Mouse (Mus musculus): ENCODE measurements around the gene Gm15517. TPM values are rescaled to one million over a fixed set of nuclear protein-coding genes. Genes with fewer than 3 reads are reported as not detected.
"Not testable (repeated sequence)": the region's sequence is repeated elsewhere in the genome, so short reads cannot be mapped to it uniquely, and the experiment has no call there.

The Gm15517 gene
- total RNA-seq (2021), result not detected

DNA sequence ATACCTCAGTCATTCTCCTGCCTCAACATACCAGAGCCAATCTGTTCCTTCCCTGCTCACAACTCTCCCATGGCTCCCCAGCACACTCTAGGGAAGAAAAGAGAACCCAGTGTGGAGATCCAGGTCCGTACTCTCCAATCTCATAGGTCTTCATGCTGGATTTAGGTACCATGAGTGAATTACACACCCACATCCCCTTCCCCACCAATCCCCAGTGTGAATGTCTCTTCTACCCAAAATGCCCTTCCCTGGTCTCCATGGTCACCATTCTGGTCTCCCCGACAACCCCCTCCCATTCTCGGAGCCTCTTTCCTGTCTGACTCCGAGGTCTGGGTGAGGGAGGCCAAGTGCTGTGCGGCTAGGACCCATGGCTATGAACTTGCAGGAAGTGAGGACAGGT, at the start of gene Gm15517:
Gene Gm15517 (plus strand): TSS at position 301 of the 400 bp plus-strand sequence.
- DNase-seq (ENCODE audit: extremely low spot score in 1 of 2, low spot score in 1 of 2), result no peak

DNA sequence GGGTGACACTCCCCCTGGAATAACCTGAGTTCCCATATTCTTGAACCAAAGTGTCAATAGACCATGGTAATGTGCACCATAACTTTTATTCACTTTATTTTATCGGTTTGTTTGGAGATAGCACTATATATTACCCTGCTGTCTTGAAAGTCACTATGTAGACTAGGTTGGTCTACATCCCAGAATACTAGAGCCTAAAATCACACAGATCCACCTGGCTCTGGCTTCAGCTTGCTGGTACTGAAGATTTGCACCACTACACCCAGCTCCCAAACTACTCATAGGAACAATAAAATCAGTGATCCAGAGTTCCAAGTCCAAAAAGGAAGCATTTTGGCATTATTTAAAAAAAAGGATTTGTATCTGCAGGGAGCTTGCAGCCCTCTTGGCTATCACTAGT, 45.6 kb upstream of the Gm15517 start, which contains the start of gene Klk1b5:
Gene Klk1b5 (plus strand): TSS at position 301 of the 400 bp plus-strand sequence.
- DNase-seq (ENCODE audit: extremely low spot score in 1 of 2, low spot score in 1 of 2), result no peak

DNA sequence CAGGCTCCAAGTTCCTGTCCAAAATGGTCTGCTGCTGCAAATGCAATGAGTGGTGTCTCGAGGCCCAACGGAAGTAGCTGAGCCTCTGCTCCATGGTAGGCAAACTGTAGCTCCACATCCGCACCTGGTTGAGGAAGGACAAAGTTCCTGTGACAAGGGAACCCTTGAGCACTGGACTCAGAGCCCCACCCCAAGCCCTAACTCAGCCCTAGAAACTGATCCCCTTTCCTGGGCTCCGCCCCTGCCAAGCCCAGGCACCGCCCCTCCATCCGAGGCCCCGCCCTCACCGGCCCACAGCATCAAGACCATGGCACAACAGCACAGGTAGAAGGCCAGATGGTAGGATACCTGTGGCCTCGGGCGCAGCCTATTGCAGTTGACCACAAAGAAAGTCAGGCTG, 39.6 kb upstream of the Gm15517 start:
- DNase-seq (ENCODE audit: extremely low spot score in 1 of 2, low spot score in 1 of 2), result not testable (repeated sequence)

DNA sequence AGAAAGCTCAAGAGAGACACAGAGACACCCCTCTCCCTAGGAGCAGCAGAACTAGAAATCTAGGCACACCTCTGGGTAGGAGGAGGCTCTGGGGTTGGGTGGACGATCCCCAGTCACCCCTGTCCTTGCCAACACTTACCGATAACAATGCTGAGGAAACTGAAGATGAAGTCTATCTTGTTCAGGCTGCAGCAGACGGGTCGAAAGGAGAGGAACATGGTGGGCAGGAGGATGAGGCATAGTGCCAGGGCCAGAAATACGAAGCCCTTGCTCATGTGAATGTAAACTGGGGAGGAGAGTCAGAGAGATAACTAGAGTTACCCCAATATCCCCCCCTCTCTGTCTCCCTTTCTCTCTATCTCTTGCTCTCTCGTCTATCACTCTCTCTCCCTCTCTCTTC, 38.9 kb upstream of the Gm15517 start:
- DNase-seq (ENCODE audit: extremely low spot score in 1 of 2, low spot score in 1 of 2), result not testable (repeated sequence)

DNA sequence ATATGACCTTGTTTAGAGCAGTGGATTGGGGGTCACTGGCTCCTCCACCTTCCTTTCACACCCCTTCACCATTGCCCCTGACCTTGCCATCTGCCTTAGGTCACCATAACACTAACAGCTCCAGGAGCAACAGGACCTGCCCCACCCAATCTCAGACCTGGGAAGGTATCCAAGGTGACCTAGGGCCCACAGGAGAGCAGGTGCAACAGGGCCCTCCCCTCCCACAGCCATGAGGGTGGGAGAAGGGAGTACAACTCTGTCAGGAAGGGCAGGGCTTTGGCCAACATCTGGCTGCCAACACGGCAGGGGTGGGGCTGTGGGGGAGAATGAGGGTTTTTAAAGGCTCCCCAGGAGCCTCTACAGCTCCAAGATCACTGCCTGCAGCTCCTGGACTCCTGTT, 36.2 kb upstream of the Gm15517 start, which contains the start of gene Klk1:
Gene Klk1 (plus strand): TSS at position 285 of the 400 bp plus-strand sequence.
- DNase-seq (ENCODE audit: extremely low spot score in 1 of 2, low spot score in 1 of 2), result no peak

DNA sequence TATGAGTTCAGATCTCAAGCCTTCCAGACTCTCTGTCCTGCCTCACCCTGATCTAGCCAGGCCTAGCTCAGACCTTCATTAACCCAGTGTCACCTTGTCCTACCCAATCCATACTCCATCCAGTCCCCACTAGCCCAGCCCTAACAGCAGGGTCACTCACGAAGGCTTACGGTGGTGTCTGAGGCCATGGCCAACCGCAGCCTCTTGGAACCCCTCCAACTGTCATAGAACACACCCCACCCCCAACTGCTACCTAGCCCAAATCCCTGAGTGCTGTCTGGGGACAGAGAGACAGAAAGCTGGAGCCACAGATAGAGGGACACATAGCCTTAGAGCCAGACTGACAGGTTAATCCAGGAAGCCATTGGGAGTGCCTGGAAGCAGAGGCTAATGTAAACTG, 25.3 kb upstream of the Gm15517 start, which contains the start of gene Gm36864:
Gene Gm36864 (plus strand): TSS at position 269 of the 400 bp plus-strand sequence.
- DNase-seq (ENCODE audit: extremely low spot score in 1 of 2, low spot score in 1 of 2), result no peak

DNA sequence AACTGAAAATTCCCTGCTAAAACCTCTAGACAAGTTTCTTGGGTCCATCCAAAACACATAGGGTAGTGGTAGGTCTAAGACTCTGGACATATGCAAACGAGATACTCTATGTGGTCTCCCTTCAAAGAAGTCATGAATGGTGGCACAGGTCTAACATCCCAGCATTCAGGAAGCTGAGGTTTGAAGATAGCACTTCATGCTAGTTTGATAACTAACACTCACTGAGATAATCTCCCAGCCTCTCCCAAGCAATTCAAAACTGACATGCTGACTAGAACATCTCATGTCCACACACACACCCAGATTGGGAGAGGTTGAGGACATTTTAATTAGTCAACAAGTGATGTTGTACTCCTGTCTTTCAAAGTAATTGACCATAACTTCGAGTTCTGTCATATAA, 21.3 kb upstream of the Gm15517 start:
- no peak for DNase-seq (ENCODE audit: extremely low spot score in 1 of 2, low spot score in 1 of 2)

DNA sequence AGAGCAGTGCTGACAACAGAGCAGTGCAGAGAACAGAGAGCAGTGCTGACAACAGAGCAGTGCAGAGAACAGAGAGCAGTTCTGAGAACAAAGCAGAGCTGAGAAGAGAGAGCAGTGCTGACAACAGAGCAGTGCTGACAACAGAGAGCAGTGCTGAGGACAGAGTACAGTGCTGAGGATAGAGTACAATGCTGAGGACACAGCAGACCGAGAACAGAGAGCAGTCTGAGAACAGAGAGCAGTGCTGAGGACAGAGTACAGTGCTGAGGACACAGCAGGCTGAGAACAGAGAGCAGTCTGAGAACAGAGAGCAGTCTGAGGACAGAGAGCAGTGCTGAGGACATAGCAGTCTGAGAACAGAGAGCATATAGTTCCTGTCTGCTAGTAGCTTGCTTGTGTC, 20.5 kb upstream of the Gm15517 start:
- no peak for DNase-seq (ENCODE audit: extremely low spot score in 1 of 2, low spot score in 1 of 2)

DNA sequence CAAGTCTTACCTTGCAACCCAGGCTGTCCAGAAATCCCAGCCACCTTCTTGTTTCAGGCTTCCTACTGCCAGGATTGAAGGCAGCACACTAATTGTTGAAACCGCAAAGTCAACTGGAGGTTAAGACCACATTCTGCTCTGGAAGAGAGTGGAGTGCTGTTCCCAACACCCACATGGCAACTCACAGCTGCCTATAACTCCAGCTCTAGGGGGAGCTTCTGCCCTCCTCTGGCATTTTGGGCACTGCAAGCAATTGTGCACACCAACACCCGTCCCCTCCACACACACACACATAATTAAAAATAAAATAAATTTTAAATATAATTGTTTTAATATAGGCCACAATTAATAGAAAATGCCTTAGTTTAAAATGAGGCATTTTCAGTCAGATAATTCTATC, 20.1 kb upstream of the Gm15517 start:
- DNase-seq (ENCODE audit: extremely low spot score in 1 of 2, low spot score in 1 of 2), result no peak

DNA sequence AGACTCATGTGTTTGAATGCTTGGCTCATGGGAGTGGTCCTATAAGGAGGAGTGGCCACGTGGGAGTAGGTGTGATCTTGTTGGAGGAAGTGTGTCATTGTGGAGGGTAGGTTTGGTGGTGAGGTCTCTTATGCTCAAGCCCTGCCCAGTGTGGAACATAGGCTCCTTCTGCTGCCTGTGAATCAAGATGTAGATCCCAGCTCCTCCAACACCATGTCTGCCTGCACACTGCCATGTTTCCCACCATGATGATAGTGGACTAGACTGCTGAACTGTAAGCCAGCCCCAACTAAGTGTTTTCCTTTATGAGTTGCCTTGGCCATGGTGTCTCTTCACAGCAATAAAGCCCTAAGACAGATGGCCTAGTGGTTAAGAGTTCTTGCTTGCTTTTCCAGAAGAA, 17.2 kb upstream of the Gm15517 start:
- DNase-seq (ENCODE audit: extremely low spot score in 1 of 2, low spot score in 1 of 2), result no peak

DNA sequence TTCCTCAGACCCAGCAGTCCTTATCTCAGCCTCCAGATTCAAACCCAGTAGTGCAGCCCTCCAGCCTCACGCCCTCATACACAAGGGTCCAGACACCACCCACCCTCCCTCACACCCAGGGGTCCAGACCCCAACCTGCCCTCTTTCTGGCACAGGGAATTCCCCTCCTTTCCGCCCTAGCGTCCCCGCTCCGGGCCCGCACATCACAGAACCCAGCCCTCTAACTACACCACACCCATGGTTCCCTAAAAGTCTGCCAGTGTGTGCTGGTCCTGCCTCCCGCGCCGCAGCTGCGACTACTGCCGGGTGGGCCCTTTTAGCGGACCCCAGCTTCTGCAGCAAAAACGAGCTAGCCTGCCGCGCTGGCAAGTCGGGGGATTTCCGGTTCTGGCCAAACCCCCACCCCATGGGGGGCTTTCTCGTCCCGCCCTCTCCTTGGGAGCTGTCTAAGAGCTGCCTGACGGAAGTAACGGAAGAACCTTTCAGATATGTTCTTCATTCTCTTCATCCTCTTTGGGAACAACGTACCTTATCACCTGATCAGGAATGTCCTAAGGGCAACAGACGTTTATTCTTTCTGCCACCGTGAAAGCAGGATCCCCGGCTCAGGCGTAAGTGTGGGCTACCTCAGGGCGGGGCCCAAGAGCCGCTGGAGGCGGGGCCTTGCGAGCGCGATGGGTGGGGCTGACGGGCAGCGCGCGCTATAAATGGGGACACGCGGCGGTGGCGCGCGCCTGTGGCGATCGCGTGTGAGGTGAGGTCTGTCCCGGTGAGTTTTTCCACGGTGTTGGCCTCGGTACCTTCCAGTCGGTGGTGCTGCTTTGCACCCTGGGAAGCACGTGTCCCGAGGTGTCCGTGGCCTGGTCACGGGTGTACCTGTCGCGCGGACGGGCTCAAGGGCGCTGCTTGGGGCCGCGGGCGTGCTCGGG, 14.9 kb upstream of the Gm15517 start, which contains the start of the genes 1700028J19Rik and 2410002F23Rik:
Gene 1700028J19Rik (minus strand): TSS at position 641 of the 929 bp plus-strand sequence.
Gene 2410002F23Rik (plus strand): TSS at position 668 of the 929 bp plus-strand sequence.
- DNase-seq (ENCODE audit: extremely low spot score in 1 of 2, low spot score in 1 of 2), result peak; percentile 85 to 91

DNA sequence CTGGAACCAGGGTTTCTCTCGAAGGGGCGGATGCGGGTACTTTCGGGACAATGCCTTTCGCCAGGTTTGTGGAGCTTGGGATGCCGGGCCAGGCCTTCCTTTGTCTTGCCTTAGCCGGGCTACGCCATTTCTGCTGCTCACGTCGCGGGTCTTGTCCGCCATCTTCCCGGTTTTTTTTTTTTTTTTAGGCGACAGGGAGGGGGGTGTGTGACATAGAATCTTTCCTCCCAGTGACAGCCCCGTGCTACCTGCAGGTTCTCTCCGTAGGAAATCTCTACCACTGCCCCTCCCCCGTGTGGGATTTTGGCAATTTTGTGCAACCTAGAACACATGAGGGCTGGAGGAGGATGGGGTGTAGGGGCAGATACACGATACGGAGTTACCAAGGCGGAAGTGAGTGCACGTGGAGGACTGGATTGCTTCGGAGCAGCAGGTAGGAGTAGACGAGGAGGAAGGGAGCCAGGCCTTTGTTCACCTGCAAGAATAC, 14.2 kb upstream of the Gm15517 start:
- peak in 1 of 2 experiments; percentile 34 for DNase-seq (ENCODE audit: extremely low spot score in 1 of 2, low spot score in 1 of 2)

DNA sequence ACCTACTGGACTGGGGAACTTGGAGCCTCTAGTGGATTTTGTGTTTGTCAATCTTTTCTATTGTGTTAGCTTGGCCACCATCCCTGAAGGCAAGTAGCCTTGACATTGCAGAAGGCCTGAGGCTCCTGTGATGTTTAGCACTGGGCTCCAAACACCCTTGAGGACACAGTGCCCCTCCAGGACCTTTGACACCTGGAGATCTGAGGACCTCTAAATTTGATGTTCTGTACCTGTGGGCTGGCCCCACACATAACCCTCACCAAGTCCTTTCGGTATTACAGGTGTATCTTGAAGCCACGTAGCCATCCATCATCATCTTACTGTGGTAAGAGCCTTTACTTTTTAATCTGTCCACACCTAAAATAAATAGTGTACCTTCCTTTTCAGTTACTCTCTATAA, 13.3 kb upstream of the Gm15517 start:
- no peak for DNase-seq (ENCODE audit: extremely low spot score in 1 of 2, low spot score in 1 of 2)

DNA sequence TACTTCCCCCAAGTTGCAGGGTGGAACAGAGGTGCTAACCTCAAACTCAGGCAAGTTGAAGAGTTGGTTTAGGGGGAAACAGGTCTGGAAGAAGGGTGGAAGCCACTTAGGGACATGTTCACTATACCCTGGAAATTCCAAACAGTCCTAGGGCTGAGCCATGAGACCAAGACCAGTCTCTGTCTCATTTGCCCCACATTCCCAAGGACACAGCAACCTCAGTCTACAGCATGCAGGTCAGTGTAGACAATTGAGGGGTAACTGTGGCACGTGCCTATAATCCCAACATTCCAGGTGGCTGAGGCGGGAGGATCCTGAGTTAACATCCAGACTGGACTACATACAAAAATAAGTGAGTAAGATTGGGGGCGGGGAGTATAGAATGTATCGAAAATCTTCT, 12.0 kb upstream of the Gm15517 start:
- DNase-seq (ENCODE audit: extremely low spot score in 1 of 2, low spot score in 1 of 2), result no peak

DNA sequence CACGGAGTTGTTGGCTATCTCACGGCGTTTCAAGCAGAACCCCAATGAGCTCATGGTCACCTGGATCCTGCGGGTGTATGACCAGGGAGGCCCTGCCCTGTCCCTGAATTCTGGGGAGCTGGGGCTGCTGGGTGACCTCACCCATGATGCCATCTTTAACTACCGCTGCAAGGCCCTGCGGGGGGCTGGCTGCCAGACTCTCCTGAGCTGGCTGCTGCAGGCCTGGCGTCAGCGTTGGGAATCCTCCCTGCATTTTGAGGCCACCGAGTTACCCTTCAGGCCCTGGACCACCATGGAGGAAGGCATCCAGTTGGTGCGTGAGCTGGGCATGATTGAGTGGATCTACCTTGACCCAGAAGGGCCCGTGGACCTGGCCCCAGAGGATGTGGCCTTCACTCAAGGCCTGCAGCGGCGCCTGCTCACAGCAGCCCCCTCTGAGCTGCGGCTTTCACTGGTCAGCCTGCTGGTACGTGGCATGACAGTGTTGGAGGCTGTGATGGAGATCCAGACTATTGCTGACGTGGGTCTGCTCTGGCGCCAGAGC, 10.4 kb upstream of the Gm15517 start:
- not testable (repeated sequence) for DNase-seq (ENCODE audit: extremely low spot score in 1 of 2, low spot score in 1 of 2)

DNA sequence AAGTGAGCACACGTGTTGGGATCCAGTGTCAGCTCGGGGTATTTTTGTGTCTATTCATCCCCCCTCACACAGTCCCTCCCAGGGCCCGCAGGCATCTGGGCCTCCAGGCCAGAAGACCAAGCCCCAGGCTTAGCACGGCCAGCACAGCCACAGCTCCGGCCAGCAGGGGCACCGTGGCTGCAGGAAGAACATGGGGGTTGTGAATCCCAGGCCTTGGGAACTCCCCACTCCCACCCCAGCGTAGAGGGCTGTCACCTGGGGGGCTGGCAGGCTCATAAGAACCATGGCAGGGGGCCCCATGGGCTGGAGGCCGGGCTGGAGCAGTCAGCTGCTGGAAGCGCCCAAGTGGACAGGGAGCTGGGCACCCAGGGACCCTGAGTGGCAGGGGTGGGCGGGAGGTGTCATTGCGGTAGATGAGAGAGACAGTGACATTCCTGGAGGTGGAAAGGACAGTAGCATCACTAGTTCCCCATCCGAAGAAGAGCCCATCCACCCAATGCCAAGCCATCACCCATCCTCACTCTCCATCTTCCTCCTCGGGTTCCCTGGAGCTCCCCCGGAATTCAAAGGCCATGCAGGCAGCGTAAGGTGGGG, 8.1 kb upstream of the Gm15517 start:
- DNase-seq (ENCODE audit: extremely low spot score in 1 of 2, low spot score in 1 of 2), result no peak

DNA sequence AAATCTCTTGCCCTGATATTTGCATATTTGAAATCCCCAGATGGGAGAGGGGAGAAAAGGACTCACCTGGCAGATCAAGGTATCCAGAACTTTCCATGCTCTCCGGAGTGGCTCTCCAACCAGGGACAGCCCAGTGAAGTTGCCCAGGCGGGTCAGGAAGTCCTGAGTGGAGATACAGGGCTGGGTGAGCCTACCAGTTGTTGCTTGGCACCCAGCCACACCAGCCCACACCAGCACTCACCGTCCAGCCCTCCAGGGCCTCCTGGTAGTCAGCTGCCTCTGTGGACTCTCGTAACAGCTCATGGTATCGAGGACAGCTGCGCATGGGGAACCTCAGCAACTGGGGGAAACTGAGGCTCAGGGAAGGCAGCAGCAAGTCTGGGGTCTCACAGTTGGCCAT, 6.3 kb upstream of the Gm15517 start:
- no peak for DNase-seq (ENCODE audit: extremely low spot score in 1 of 2, low spot score in 1 of 2)

DNA sequence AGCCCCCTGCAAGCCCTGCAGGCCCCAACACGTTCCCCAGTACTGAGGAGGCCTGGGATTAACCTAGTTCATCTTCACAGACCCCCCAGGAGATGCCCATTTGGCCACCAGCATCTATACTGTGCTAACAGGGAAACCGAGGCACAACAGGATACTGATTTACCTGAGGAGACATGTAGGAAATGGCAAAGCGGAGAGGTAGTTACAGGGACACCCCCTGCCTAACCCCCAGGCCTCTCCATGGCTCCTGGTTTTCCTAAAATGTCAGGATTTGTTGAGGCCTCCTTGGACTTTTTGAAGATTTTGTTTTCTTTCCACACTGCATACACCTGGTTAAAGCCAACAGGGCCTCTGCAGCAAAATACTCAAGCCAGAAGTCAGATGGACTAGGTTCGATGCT, 4.0 kb upstream of the Gm15517 start, which contains the start of gene Acp4:
Gene Acp4 (minus strand): TSS at position 101 of the 400 bp plus-strand sequence.
- no peak for DNase-seq (ENCODE audit: extremely low spot score in 1 of 2, low spot score in 1 of 2)

DNA sequence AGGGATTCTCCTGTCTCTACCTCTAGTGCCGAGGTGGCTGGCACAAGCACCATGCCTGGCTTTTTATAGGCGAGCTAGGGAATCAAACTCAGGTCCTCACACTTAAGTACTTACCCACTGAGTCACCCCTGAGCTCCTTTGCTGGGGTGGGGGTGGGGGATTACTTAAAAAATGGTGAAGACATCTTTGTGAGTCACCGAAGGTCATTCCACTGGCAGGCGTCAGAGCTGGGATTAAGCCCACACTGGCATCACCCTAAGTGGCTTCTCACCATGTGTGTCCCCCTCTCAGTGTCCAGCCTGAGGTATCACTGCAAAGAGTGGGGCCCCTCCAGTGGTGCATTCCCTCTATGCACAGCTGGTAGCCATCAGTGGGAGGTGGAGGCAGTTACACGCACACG, 837 bp upstream of the Gm15517 start:
- no peak for DNase-seq (ENCODE audit: extremely low spot score in 1 of 2, low spot score in 1 of 2)

DNA sequence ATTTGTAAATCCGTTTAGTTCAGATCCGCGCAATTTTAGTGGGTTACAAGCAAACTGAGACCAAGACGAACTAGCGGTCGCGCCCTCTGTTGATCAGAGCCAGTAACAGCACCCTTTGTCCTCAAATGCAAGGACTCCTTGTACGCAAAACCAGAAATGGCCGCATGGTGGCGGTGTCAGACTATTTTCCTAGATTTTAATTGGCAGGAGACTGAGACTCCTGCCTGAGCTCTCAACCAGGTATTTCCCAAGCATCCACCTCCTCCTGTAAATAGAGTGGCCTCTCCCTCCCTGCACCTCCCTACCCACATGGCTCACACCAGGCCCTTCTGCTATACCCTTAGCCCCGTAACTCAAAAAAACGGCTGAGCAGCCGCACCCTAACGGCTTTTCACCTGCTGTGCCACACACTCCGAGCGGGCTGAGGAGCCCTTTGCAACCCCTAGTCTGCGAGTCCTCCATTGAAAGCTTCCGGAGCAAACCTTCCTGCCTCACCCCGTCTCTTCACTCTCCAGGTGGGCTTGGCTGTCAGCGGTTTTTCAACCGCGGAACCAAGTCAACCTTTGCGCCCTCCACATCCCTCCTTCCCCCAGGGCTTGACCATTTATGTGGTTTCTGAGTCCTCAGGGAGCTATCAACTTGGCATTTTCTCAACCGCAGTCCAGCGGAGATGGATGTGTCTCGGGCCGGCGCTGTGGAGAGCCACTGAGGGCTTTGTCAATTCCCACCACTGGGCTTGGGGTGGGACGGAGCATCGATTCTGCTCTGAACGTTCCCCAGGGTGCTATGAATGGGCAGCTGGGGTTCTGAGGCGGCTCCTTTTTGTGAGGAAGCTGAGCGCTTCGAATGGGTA, 1.8 kb downstream of the Gm15517 start:
- DNase-seq (ENCODE audit: extremely low spot score in 1 of 2, low spot score in 1 of 2), result peak; percentile 98 to 100

All from layer of hippocampus, postnatal 25 days (tissue).